Mouse (Mus musculus) C2C12 (cell line): ENCODE results near the gene Asah2. TPM values are rescaled to one million over a fixed set of nuclear protein-coding genes. Genes with fewer than 3 reads are reported as not detected.

Experiments
- H3K27me3 ChIP-seq: one replicate; pipeline ENCODE4 v1.6.1; 2011; ENCODE audit not compliant: control insufficient read depth, insufficient read depth, insufficient read length
- H3K36me3 ChIP-seq: one replicate; pipeline ENCODE4 v1.6.1; 2011; ENCODE audit not compliant: control insufficient read depth, insufficient read depth
- H3K4me3 ChIP-seq: one replicate; pipeline ENCODE4 v1.5.1; 2011; ENCODE audit warnings: mild to moderate bottlenecking, control low read depth; ENCODE audit not compliant: poor library complexity, insufficient read depth, severe bottlenecking
- H3K79me2 ChIP-seq: one replicate; pipeline ENCODE4 v1.6.1; 2011; ENCODE audit not compliant: control insufficient read depth, insufficient read depth
- H3K79me3 ChIP-seq: one replicate; pipeline ENCODE4 v1.6.1; 2011; ENCODE audit warnings: low read depth, control low read depth
- H3ac ChIP-seq: one replicate; pipeline ENCODE3; 2011; ENCODE audit warnings: low read depth; ENCODE audit not compliant: control insufficient read depth, insufficient read length
- CEBPB ChIP-seq: IDR thresholded peaks from one replicate; pipeline ENCODE4 v1.6.1; 2011; ENCODE audit warnings: low read depth, mild to moderate bottlenecking, control low read depth, moderate library complexity
- CTCF ChIP-seq: IDR thresholded peaks from one replicate; pipeline ENCODE4 v1.5.1; 2011; ENCODE audit not compliant: control insufficient read depth, insufficient read depth, insufficient read length
- FOSL1 ChIP-seq: IDR thresholded peaks from one replicate; pipeline ENCODE4 v1.8.0; 2011; ENCODE audit warnings: mild to moderate bottlenecking, low read length; ENCODE audit not compliant: poor library complexity, insufficient read depth, severe bottlenecking
- MAX ChIP-seq: IDR thresholded peaks from one replicate; pipeline ENCODE4 v1.6.1; 2011; ENCODE audit warnings: mild to moderate bottlenecking, control low read depth
- MYOD1 ChIP-seq: IDR thresholded peaks from one replicate; pipeline ENCODE4 v1.6.1; 2011; ENCODE audit warnings: low read depth; ENCODE audit not compliant: control insufficient read depth, insufficient read length
- MYOG ChIP-seq: IDR thresholded peaks from one replicate; pipeline ENCODE4 v1.6.1; 2011; ENCODE audit not compliant: control insufficient read depth, insufficient read length; ENCODE audit errors: extremely low read depth
- USF1 ChIP-seq: IDR thresholded peaks from one replicate; pipeline ENCODE4 v1.6.1; 2011; ENCODE audit warnings: low read depth, mild to moderate bottlenecking, control low read depth, moderate library complexity
- polyA plus RNA-seq: library from polyadenylated mRNA; unstranded; fragments of >200 nt; fragmentation: generic; extraction: Trizol; gene quantifications from one replicate; pipeline ENCODE4 v1.2.1, GENCODE M21; 2012; ENCODE audit warnings: missing spikeins

Gene Asah2
- polyA plus RNA-seq, 1 experiment: 0.61 TPM

DNA sequence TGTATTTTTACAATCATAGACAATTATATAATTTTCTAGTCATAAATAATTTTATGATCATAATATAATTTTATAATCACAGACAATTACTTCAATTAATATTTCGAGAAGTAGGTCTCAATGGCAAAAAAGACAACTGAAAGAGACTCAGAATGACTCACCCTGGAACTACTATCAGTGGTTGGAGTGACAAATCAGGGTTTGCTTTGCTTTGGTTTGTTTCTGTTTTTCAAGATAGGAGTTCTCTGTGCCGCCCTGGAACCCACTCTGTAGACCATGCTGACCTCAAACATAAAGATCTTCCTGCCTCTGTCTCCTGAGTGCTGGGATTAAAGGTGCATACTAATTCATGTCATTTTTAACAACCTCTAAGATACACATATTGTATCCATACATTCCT, 37.7 kb downstream of the Asah2 start:
- TF ChIP-seq MAX: no peak
- TF ChIP-seq FOSL1: peak; percentile 62
- Histone ChIP-seq H3K4me3 (no peak overlapping the region), H3ac (no peak overlapping the region), H3K27me3 (no peaks in the 10 kb centered on the region), H3K79me3 (no peaks in the 10 kb centered on the region), H3K36me3 (no peaks in the 10 kb centered on the region), H3K79me2 (no peaks in the 10 kb centered on the region)

DNA sequence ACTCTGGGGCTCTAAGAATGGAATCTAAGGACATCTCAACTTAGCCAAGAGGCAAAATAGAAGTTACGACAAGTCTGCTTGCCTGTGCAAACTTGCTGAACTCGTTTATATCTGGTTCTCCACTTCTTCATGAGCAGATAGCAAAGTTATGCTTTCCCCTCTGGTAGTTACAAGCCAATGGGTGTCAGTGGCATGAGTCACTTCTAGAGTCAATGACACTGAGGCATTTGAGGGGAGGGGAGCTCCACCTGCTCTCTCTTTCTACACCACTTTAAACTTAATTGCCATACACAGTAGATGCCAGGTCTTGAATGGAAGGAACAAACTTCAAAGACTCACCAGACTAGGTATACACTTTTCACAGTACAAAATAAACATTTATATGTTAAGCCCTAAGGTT, 38.4 kb downstream of the Asah2 start:
- no peak overlapping the region for H3K4me3 ChIP-seq
- H3K79me2 ChIP-seq: no peaks in the 10 kb centered on the region
- no peaks in the 10 kb centered on the region for H3K27me3 ChIP-seq
- H3K36me3 ChIP-seq: no peaks in the 10 kb centered on the region
- TF ChIP-seq USF1: no peak
- TF ChIP-seq MYOD1: peak; percentile 75
- H3ac ChIP-seq: no peak overlapping the region
- H3K79me3 ChIP-seq: no peaks in the 10 kb centered on the region

DNA sequence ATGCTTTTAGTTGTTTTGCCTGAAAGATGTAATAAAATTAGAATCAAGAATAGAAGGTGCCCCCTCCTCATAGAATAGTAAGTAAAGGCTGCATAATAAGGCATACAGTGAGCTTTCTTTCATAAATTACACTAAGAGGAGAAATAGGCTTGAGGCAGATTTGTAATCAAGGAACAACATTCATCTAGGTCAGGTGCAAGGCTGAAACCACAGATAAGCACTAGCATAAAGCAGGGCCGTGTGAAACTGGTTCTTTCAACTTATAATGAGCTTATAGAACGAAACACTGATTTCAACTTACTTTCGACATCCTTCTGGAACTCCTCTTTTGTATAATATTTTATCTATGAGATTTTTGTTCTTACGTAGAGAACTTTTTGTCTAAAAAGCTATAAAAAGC, 40.3 kb downstream of the Asah2 start:
- TF ChIP-seq CTCF: no peak
- no peak for TF ChIP-seq USF1
- no peak for TF ChIP-seq CEBPB
- no peak for TF ChIP-seq FOSL1
- TF ChIP-seq MYOD1: no peak
- no peak for TF ChIP-seq MAX
- TF ChIP-seq MYOG: no peak
- H3K36me3 ChIP-seq: no peaks in the 10 kb centered on the region
- no peak overlapping the region for H3K4me3 ChIP-seq
- no peaks in the 10 kb centered on the region for H3K27me3 ChIP-seq
- H3K79me2 ChIP-seq: no peaks in the 10 kb centered on the region
- no peak overlapping the region for H3ac ChIP-seq
- H3K79me3 ChIP-seq: no peaks in the 10 kb centered on the region

DNA sequence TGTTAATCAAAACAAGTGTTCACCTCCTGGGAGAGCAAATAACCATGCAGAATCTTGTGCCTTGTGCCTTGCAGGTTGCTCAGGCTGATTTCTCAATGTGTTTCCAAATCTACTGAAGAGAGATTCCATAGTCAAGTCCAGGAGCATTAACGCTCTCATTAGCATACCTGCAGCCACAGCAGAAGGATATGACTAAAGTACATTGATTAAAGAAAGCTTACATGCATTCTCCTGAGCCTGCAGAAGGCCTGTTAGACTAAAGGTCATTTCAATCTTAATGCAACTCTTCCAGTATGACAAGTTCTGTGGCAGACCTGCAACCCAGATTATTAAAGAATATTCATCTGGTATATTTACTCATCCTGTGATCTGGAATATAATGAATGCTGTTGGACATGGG, 46.7 kb downstream of the Asah2 start:
- Histone ChIP-seq H3K4me3 (no peak overlapping the region), H3K36me3 (no peaks in the 10 kb centered on the region), H3K79me2 (no peaks in the 10 kb centered on the region), H3K79me3 (no peaks in the 10 kb centered on the region), H3ac (no peak overlapping the region), H3K27me3 (no peaks in the 10 kb centered on the region)
- no peak for TF ChIP-seq MYOD1
- no peak for TF ChIP-seq FOSL1
- TF ChIP-seq CTCF: no peak
- TF ChIP-seq MYOG: no peak
- no peak for TF ChIP-seq CEBPB
- no peak for TF ChIP-seq MAX
- no peak for TF ChIP-seq USF1

DNA sequence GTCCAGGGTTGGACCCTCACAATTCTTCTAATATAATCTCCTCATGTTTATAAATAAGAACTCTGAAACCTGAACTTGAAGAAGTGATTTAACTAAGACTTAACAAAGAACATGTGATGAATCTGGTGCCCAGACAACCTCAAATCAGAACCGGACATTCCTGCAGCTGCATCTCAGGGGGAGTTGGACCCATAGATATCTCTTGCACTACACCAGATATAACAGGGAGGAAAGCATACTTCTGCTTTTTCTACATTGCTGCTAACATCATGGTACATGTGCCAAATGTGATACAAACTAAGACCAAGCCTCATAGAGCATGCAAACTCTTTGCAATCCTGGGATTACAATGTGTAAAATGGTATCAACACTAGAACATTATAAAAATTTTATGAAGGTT, 51.8 kb downstream of the Asah2 start:
- Histone ChIP-seq H3K79me3 (no peaks in the 10 kb centered on the region), H3K4me3 (no peak overlapping the region), H3K79me2 (no peaks in the 10 kb centered on the region), H3ac (no peak overlapping the region), H3K36me3 (no peaks in the 10 kb centered on the region), H3K27me3 (no peaks in the 10 kb centered on the region)
- no peak for TF ChIP-seq CEBPB
- TF ChIP-seq USF1: no peak
- TF ChIP-seq MYOG: no peak
- TF ChIP-seq MAX: no peak
- TF ChIP-seq CTCF: no peak
- TF ChIP-seq MYOD1: no peak
- no peak for TF ChIP-seq FOSL1

DNA sequence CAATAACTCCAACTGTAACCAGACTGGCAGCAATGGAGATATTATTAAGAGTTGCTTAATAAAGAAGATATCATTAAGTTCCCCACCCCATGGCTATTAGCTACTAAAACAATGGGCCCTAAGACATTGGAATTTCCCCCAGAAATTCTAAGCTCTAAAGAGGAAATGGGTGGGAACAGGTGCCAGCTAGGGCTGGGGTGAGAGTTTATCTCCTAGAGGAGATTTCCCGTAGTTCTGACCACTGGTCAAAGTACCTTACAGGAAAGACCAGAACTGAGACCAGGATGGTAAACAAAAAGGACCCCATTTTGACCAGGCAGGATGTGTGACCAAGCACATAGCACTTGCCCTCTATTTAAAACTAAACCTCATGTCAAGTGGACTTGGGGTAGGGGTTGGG, 52.3 kb downstream of the Asah2 start:
- Histone ChIP-seq H3K79me2 (no peaks in the 10 kb centered on the region), H3K79me3 (no peaks in the 10 kb centered on the region), H3K27me3 (no peaks in the 10 kb centered on the region), H3K36me3 (no peaks in the 10 kb centered on the region), H3ac (no peak overlapping the region), H3K4me3 (no peak overlapping the region)
- TF ChIP-seq CTCF (no peak), CEBPB (no peak), USF1 (no peak), MYOG (no peak), MAX (no peak), MYOD1 (no peak), FOSL1 (no peak)
